Mouse (Mus musculus) intestine, embryonic 15.5 days (tissue): Measurements from ENCODE around the gene Dynlt1a. TPM values are rescaled to one million over a fixed set of nuclear protein-coding genes. Genes with fewer than 3 reads are reported as not detected.
"Not testable (repeated sequence)": the region's sequence is repeated elsewhere in the genome, so short reads cannot be mapped to it uniquely, and the experiment has no call there.

Experiments used
- ATAC-seq: fragments of 200-750 bp; cut with Nextera tagmentation; 2 replicates; pipeline ENCODE4 v1.8.0; 2017; ENCODE audit warnings: moderate TSS enrichment, moderate library complexity
- H3K27ac ChIP-seq: fragments of 300-500 bp; sonication (generic); 2 replicates; pipeline ENCODE4 v1.5.1; 2015; ENCODE audit warnings: mild to moderate bottlenecking, inconsistent platforms
- H3K27me3 ChIP-seq: fragments of 300-500 bp; sonication (generic); replicated peaks from 2 replicates; pipeline ENCODE4 v1.6.1; 2015; ENCODE audit warnings: inconsistent platforms
- H3K36me3 ChIP-seq: fragments of 300-500 bp; sonication (generic); 2 replicates; pipeline ENCODE4 v1.6.1; 2015; ENCODE audit warnings: inconsistent platforms
- H3K4me1 ChIP-seq: fragments of 300-500 bp; sonication (generic); replicated peaks from 2 replicates; pipeline ENCODE4 v1.6.1; 2015; ENCODE audit warnings: inconsistent platforms
- H3K4me2 ChIP-seq: fragments of 300-500 bp; sonication (generic); replicated peaks from 2 replicates; pipeline ENCODE4 v1.6.1; 2015; ENCODE audit warnings: mild to moderate bottlenecking, inconsistent platforms
- H3K4me3 ChIP-seq: fragments of 300-500 bp; sonication (generic); replicated peaks from 2 replicates; pipeline ENCODE4 v1.5.1; 2015; ENCODE audit warnings: inconsistent platforms
- H3K9ac ChIP-seq: fragments of 300-500 bp; sonication (generic); 2 replicates; pipeline ENCODE4 v1.6.1; 2015; ENCODE audit warnings: inconsistent platforms
- H3K9me3 ChIP-seq: fragments of 300-500 bp; sonication (generic); 2 replicates; pipeline ENCODE4 v1.6.1; 2016; ENCODE audit warnings: inconsistent platforms
- WGBS: fragments of 180-500 bp; shearing (Covaris S2); methylation state at CpG from one replicate; pipeline ENCODE4 v1.1.7; 2015; 5-methylcytosine and 5-hydroxymethylcytosine counted together
- polyA plus RNA-seq: library from polyadenylated mRNA; unstranded; fragments of >200 nt; fragmentation: Nextera tagmentation; extraction: Ambion mirVana; gene quantifications from 2 replicates; pipeline ENCODE4 v1.2.1, GENCODE M21; 2015

Gene Dynlt1a
- polyA plus RNA-seq, 1 experiment from 2014 or later, result 15.6 TPM

- not testable (repeated sequence) for H3K27me3 ChIP-seq, H3K9me3 ChIP-seq, H3K9ac ChIP-seq, H3K4me2 ChIP-seq, H3K27ac ChIP-seq, H3K4me3 ChIP-seq, H3K4me1 ChIP-seq, H3K36me3 ChIP-seq
- 47% methylated on average over 8 of the region's 8 CpGs for WGBS
- ATAC-seq, result peak; percentile 81
Measured at GRCm38 (mm10) chr17:6279205-6279604, 38.1 kb downstream of the Dynlt1a start.

GRCm38 (mm10) chr17:6274693-6275092 is 42.6 kb downstream of the Dynlt1a start:
- not testable (repeated sequence) for H3K4me3 ChIP-seq, H3K9ac ChIP-seq, H3K27me3 ChIP-seq, H3K4me2 ChIP-seq, H3K27ac ChIP-seq, H3K9me3 ChIP-seq, ATAC-seq, H3K4me1 ChIP-seq, H3K36me3 ChIP-seq
- WGBS, result 90% methylated on average over 4 of the region's 6 CpGs

- WGBS, result 88% methylated on average over 6 of the region's 6 CpGs
Measured at GRCm38 (mm10) chr17:6271970-6272369, 45.3 kb downstream of the Dynlt1a start.

GRCm38 (mm10) chr17:6270840-6271239 is 46.5 kb downstream of the Dynlt1a start:
- peak; percentile 48; the same call in 1 of the 2 replicates for ATAC-seq
- H3K27ac ChIP-seq, result not testable (repeated sequence)
- H3K9ac ChIP-seq, result peak overlapping the region; percentile 64

More at GRCm38 (mm10) chr17:6271970-6272369, 45.3 kb downstream of the Dynlt1a start:
- not testable (repeated sequence) for H3K36me3 ChIP-seq, H3K27ac ChIP-seq, H3K27me3 ChIP-seq, H3K9ac ChIP-seq, ATAC-seq, H3K4me1 ChIP-seq, H3K9me3 ChIP-seq, H3K4me3 ChIP-seq, H3K4me2 ChIP-seq

GRCm38 (mm10) chr17:6269876-6270831 is 47.1 kb downstream of the Dynlt1a start:
- WGBS, result under 1% methylated on average over 68 of the region's 84 CpGs
- not testable (repeated sequence) for H3K9me3 ChIP-seq, H3K4me1 ChIP-seq, H3K27ac ChIP-seq, H3K27me3 ChIP-seq, H3K36me3 ChIP-seq
- peak overlapping the region; percentile 48 for H3K4me3 ChIP-seq
- peak overlapping the region; percentile 64 for H3K9ac ChIP-seq
- peak; percentile 91 for ATAC-seq
- peak overlapping the region; percentile 65 for H3K4me2 ChIP-seq

More at GRCm38 (mm10) chr17:6270840-6271239, 46.5 kb downstream of the Dynlt1a start:
- Histone ChIP-seq H3K4me2 (peak overlapping the region; percentile 65), H3K4me3 (peak overlapping the region; percentile 48)
- not testable (repeated sequence) for H3K4me1 ChIP-seq, H3K27me3 ChIP-seq, H3K36me3 ChIP-seq, H3K9me3 ChIP-seq
- WGBS, result under 1% methylated on average over 25 of the region's 25 CpGs

GRCm38 (mm10) chr17:6257070-6257456 is 60.2 kb downstream of the Dynlt1a start:
- not testable (repeated sequence) for H3K27ac ChIP-seq, ATAC-seq, H3K9ac ChIP-seq, H3K36me3 ChIP-seq, H3K27me3 ChIP-seq, H3K4me1 ChIP-seq, H3K4me3 ChIP-seq, H3K9me3 ChIP-seq
- H3K4me2 ChIP-seq, result peak overlapping the region; percentile 45; the same call in 1 of the 2 replicates
- under 1% methylated on average over 13 of the region's 20 CpGs for WGBS

- H3K4me2 ChIP-seq, result peak within 1 kb of the TSS; percentile 45
- H3K27me3 ChIP-seq, H3K4me1 ChIP-seq, H3K27ac ChIP-seq, H3K9me3 ChIP-seq, H3K4me3 ChIP-seq, H3K36me3 ChIP-seq, H3K9ac ChIP-seq: not testable (repeated sequence)
- peak; percentile 71 for ATAC-seq
- under 1% methylated on average over 28 of the region's 51 CpGs for WGBS
Measured at GRCm38 (mm10) chr17:6256400-6257069, 60.8 kb downstream of the Dynlt1a start, which contains the start of gene Tmem181a. Tmem181a (plus strand) TSS chr17:6256860.

Other genes with a start within 250 kb of the Dynlt1a start
- gene Serac1, start 237.8 kb downstream of the Dynlt1a start, polyA plus RNA-seq, result 4.8 and 5.3 TPM in 2 replicates
- gene Gtf2h5, start 237.7 kb downstream of the Dynlt1a start, polyA plus RNA-seq, result 155 and 165 TPM in 2 replicates
- gene Tulp4, start 211.1 kb downstream of the Dynlt1a start, polyA plus RNA-seq, result 70.9 and 95.9 TPM in 2 replicates
- gene Tmem181a, start 60.6 kb downstream of the Dynlt1a start, polyA plus RNA-seq, result 19.5 and 19.7 TPM in 2 replicates
- 524 and 531 TPM in 2 replicates for gene Dynlt1b, start 112.6 kb upstream of the Dynlt1a start, polyA plus RNA-seq